Mouse (Mus musculus) thymus, adult 2 months (tissue): Measurements from ENCODE around the gene Mamdc2. TPM values are rescaled to one million over a fixed set of nuclear protein-coding genes. Genes with fewer than 3 reads are reported as not detected.

Source experiments
- DNase-seq: peaks from one replicate; pipeline ENCODE4 v3.0.0; 2021
- H3K27ac ChIP-seq: fragments of 200-500 bp; 2 replicates; pipeline ENCODE4 v1.5.1; 2012; ENCODE audit warnings: low read length, control low read depth; ENCODE audit not compliant: control insufficient read depth, insufficient read depth
- H3K27me3 ChIP-seq: fragments of 200-500 bp; 2 replicates; pipeline ENCODE4 v1.6.1; 2012; ENCODE audit warnings: mild to moderate bottlenecking, low read length, moderate library complexity, mixed read lengths; ENCODE audit not compliant: control insufficient read depth, insufficient read depth
- H3K36me3 ChIP-seq: fragments of 200-500 bp; 2 replicates; pipeline ENCODE4 v1.6.1; 2012; ENCODE audit warnings: mild to moderate bottlenecking, low read length, moderate library complexity; ENCODE audit not compliant: control insufficient read depth, insufficient read depth
- H3K4me1 ChIP-seq: fragments of 200-500 bp; replicated peaks from 2 replicates; pipeline ENCODE4 v1.6.1; 2012; ENCODE audit warnings: low read length; ENCODE audit not compliant: control insufficient read depth, insufficient read depth
- H3K4me3 ChIP-seq: fragments of 200-500 bp; 2 replicates; pipeline ENCODE4 v1.5.1; 2012; ENCODE audit warnings: mild to moderate bottlenecking, low read length, control low read depth, moderate library complexity; ENCODE audit not compliant: control insufficient read depth, insufficient read depth
- CTCF ChIP-seq: fragments of 200-500 bp; IDR thresholded peaks from 2 replicates; pipeline ENCODE4 v1.5.1; 2012; ENCODE audit warnings: mild to moderate bottlenecking, control low read depth, low read length, moderate library complexity, borderline replicate concordance; ENCODE audit not compliant: control insufficient read depth, poor library complexity, insufficient read depth; ENCODE audit errors: extremely low read depth
- POLR2A ChIP-seq: fragments of 200-500 bp; IDR thresholded peaks from 2 replicates; pipeline ENCODE4 v1.6.1; 2012; ENCODE audit warnings: mild to moderate bottlenecking, low read length, control low read depth, moderate library complexity; ENCODE audit not compliant: control insufficient read depth, poor library complexity, insufficient read depth; ENCODE audit errors: extremely low read depth
- WGBS: fragments of 180-500 bp; shearing (Covaris S2); methylation state at CpG from one replicate; pipeline ENCODE4 v1.1.7; 2018; 5-methylcytosine and 5-hydroxymethylcytosine counted together
- polyA plus RNA-seq: library from polyadenylated mRNA; depleted of rRNA; stranded (reverse); fragments of >200 nt; gene quantifications from 2 replicates; pipeline ENCODE4 v1.2.3, GENCODE M21; 2012

Gene Mamdc2
- polyA plus RNA-seq, 1 experiment, result 0.32 TPM

DNA sequence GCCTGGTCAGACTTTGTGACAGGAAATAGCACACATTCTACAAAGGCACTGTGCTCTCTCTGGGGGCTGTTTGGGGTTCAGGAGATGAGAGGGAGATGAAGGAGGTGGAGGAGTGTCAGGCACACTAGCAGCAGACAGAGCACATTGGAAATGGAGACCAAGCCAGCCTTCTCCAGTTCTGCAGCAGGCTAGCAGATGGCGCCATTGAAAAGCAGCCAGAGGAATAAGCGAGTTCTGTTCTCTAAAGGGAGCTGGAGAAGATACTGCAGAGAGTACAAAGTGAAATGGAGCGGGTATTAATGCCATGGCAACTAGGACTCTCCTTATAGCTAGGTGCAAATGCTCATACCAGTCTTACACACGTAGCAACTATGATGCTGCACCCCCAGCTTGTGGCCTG is 87.1 kb downstream of the Mamdc2 start:
- Histone ChIP-seq H3K4me1 (no peaks in the 10 kb centered on the region), H3K27me3 (no peaks in the 10 kb centered on the region), H3K36me3 (no peaks in the 10 kb centered on the region), H3K4me3 (no peak overlapping the region), H3K27ac (no peak overlapping the region)
- TF ChIP-seq POLR2A (no peak), CTCF (no peak)
- WGBS, result 86% methylated on average over 4 of the region's 4 CpGs
- DNase-seq, result no peak

DNA sequence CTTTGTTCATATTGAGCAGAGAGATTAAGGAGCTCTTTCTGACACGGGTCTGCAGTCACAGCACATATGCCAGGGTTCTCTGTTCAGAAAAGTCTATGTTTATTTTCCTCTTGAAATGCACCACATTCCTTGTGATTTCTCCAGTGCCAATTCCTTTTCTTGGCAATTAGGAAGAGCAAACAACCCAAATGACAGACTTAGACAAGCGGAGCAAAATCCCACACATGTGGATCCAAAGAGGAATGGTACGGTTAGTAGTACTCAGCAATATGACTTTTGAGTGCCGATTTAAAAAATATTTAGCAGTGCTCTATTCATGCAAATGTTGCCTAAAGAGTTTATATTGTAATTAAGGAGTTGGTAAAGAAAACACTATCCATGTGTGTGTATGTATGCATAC is 87.7 kb downstream of the Mamdc2 start:
- Histone ChIP-seq H3K27ac (no peak overlapping the region), H3K27me3 (no peaks in the 10 kb centered on the region), H3K4me3 (no peak overlapping the region), H3K4me1 (no peaks in the 10 kb centered on the region), H3K36me3 (no peaks in the 10 kb centered on the region)
- 97% methylated on average over 4 of the region's 4 CpGs for WGBS
- no peak for DNase-seq
- TF ChIP-seq POLR2A (no peak), CTCF (no peak)

DNA sequence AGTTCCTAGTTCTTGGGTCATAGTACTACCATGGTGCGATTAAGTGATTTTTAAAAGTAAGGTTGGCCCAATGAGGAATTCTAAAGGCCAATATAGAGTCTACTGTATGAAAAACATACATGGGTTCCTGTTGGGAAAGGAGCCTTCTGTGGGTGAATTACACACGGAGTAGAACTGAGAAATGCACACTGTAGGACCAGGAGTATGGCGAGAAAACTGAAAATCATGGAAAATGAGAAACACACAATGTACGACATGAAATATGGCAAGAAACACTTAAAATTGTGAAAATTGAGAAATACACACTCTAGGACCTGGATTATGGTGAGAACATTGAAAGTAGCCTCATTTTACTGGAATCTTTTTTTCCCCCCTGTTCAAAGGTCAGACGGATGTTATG is 91.0 kb downstream of the Mamdc2 start:
- no peak for DNase-seq
- Histone ChIP-seq H3K36me3 (no peaks in the 10 kb centered on the region), H3K27me3 (no peaks in the 10 kb centered on the region), H3K4me3 (no peak overlapping the region), H3K4me1 (no peaks in the 10 kb centered on the region), H3K27ac (no peak overlapping the region)
- 87% methylated on average over 5 of the region's 5 CpGs for WGBS
- no peak for TF ChIP-seq CTCF
- no peak for TF ChIP-seq POLR2A

DNA sequence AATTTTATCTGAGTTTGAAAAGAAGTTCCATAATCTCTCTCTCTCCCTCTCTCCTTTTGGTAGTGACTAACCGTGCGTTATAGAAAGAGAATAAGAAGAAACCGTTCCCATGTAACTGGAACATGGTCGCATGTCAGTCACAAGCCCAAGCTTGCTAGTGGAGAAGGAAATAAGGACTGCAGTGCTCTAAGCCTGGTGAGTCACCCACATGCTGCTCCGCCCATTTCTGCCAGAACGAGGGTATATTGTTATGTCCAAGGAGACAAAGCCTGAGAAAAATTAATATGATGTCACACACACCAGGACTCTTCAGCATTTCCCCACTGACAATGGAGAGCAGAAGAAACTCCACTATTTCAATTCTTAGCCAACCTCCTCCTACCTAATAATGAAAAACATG is 93.5 kb downstream of the Mamdc2 start:
- H3K4me3 ChIP-seq, result no peak overlapping the region
- no peaks in the 10 kb centered on the region for H3K36me3 ChIP-seq
- no peaks in the 10 kb centered on the region for H3K4me1 ChIP-seq
- 79% methylated on average over 6 of the region's 6 CpGs for WGBS
- H3K27me3 ChIP-seq, result no peaks in the 10 kb centered on the region
- DNase-seq, result no peak
- no peak overlapping the region for H3K27ac ChIP-seq
- TF ChIP-seq POLR2A, result no peak
- no peak for TF ChIP-seq CTCF

DNA sequence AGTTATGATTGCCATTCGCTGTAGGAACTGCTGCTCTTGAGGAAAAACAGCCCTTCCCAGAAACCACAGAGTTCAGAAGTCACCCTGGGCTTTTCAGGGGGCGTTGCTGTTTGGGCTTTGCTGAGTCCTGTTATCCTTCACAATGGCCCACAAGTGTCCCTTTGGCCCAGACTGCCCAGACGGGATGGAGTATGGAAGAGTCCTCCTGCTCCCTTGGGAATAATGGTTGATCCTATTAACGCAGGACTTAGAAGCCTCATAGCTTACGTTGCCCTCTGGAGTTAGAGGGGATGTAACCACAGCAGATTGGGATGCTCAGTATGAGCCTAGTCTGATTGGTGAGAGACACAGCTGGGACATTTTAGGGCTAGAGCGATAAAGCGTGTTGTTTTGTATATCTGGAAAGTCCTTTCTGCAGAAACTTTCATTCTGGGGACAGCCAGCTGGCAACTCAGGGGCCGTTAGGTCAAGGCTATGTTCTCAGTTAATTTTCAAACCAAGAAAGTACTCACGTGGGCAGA is 94.3 kb downstream of the Mamdc2 start:
- 80% methylated on average over 9 of the region's 9 CpGs for whole genome bisulfite sequencing
- Histone ChIP-seq H3K4me1 (no peaks in the 10 kb centered on the region), H3K36me3 (no peaks in the 10 kb centered on the region), H3K27ac (no peak overlapping the region), H3K27me3 (no peaks in the 10 kb centered on the region), H3K4me3 (no peak overlapping the region)
- no peak for DNase-seq
- TF ChIP-seq CTCF, result no peak
- TF ChIP-seq POLR2A, result no peak

DNA sequence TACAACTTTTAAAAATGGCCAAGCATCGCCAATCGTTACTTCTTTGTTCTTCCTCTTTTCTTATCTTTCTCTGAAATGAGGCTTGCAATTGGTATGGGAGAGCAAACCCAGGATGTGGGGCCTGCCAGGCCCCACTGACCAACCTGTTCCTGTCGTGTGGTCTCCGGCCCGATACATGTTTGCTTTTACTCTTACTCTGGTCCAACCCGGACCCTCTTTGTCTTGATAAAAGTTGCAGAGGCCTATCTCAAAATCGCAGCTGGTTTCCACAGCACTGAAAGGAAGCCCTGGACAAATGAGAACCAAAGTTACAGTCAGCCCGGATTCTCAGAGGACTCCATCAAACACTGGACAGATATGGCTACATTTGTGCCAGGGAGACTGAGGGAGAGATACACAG is 95.1 kb downstream of the Mamdc2 start:
- DNase-seq, result no peak
- H3K27ac ChIP-seq, result no peak overlapping the region
- 22% methylated on average over 8 of the region's 8 CpGs for WGBS
- H3K27me3 ChIP-seq, result no peaks in the 10 kb centered on the region
- H3K4me1 ChIP-seq, result no peaks in the 10 kb centered on the region
- H3K36me3 ChIP-seq, result no peaks in the 10 kb centered on the region
- H3K4me3 ChIP-seq, result no peak overlapping the region
- no peak for TF ChIP-seq CTCF
- TF ChIP-seq POLR2A, result no peak

DNA sequence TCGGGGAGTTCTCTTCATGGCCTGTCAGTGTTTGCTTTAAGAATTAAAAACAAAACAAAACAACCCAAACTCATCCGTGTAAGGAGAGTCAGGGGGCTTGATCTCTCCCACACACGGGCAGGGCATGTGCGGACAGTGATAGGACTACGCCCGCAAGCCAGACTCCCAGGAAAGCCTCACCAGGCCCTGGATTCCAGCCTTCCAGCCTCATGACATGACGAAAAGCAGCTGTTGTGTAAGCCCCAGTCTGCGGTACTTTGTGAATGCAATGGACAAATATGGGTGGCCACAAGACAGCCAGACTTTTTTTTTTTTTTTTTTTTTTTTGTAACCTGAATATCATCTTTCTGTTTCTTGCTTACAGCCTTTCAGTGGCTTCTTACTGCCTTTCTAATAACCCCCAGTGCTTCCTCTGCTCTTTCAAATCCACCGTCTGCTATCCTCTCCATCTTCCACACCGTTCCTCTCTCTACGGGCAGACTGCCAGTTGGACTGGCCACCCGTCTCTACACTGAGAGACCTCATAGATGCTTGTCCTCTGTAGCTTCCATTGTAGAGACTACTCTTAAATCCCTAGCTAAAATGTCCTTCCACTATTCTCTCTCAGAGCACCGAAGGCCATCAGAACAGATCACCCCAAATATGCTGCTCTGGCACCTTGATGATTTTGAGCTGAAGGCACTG is 96.3 kb downstream of the Mamdc2 start:
- H3K36me3 ChIP-seq, result no peaks in the 10 kb centered on the region
- no peak for DNase-seq
- H3K27ac ChIP-seq, result no peak overlapping the region
- no peaks in the 10 kb centered on the region for H3K4me1 ChIP-seq
- 96% methylated on average over 13 of the region's 13 CpGs for WGBS
- H3K4me3 ChIP-seq, result no peak overlapping the region
- TF ChIP-seq POLR2A (no peak), CTCF (no peak)
- H3K27me3 ChIP-seq, result no peaks in the 10 kb centered on the region
